Mouse (Mus musculus): ENCODE data around the gene Orm3.

Gene Orm3

DNA sequence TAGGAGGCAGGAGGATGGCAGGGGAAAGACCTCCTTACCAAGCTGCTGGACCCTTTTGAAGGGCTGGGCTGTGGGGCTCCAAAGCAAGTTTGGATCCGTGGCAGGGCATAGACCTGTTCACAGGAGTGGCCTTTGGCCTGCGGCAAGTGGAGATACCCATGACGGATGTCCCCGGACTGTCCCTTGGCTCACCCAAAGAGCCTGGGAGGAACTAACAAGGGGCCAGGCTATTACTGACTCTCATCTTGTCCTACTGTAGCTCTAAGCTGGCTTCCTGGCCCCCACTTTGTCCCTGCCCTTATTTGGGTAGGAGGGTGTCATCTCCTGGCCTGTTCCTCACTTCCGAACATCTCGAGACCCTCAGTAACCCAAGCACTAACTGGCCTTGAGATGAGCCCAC is 46.6 kb downstream of the Orm3 start:
- no peak for DNase-seq (ENCODE audit: low spot score)

- peak; percentile 48 for DNase-seq (ENCODE audit: low spot score)
Observed at GRCm38 (mm10) chr4:63403040-63403959, 47.3 kb downstream of the Orm3 start, which contains the start of gene Akna. Gene Akna, minus strand, starts transcription at chr4:63403354.

GRCm38 (mm10) chr4:63404205-63404604 is 48.2 kb downstream of the Orm3 start:
- no peak for DNase-seq (ENCODE audit: low spot score)

- DNase-seq (ENCODE audit: low spot score) = no peak
Observed at GRCm38 (mm10) chr4:63405051-63405450, 49.1 kb downstream of the Orm3 start.

DNA sequence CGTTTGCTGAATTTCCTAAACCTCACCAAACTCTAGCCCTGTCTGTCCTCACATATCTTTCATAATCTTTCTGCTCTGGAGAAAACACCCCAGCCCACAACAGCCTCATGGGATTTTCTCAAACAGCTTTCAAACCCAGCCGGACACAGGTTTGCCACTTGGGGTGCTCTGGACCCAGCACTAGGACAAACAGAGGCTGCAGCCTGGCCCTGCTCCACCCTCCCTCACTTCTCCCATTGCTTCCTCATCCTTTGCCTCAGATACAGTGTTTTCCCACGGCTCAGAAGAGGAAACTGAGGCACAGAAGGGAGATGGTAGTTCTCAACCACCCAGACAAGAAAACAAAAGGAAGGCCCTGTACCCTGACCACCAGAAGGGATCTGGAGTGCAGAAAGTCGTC is 49.7 kb downstream of the Orm3 start:
- DNase-seq (ENCODE audit: low spot score) = no peak

GRCm38 (mm10) chr4:63408247-63408646 is 52.3 kb downstream of the Orm3 start:
- no peak for DNase-seq (ENCODE audit: low spot score)

DNA sequence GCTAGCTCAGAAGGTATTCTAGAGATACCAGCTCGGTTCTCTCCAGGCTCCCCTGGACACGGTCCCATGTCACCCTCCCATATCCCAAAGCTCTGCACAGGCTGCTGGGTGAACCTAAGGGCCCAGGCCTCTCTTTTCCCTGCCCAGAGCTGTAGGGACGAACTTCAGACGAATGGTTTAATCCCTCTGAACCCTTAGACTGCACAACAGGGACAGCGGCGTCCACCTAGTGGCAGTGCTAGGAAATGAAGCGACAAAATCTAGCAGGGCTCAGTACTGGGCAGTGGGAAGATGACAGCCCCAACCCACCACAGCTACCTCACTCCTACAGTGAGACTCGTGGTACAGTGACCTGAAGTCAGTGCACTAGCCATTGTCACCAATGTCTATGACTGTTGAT is 52.7 kb downstream of the Orm3 start:
- no peak for DNase-seq (ENCODE audit: low spot score)
